Mouse (Mus musculus) mesoderm, embryonic 11.5 days (tissue): ENCODE measurements at regions not wholly inside any gene's neighbourhood (a gene's known extent, or its start where the extent isn't known, plus 50 kb on each side); places are given as distances from the start of the nearest gene placed in this dataset.

Experiments used
- DNase-seq: peaks from one replicate; pipeline ENCODE4 v3.0.0-alpha.2; 2012; ENCODE audit warnings: low read depth, low spot score

GRCm38 (mm10) chr1:119364901-119365300 is 57.1 kb downstream of the Inhbb start:
- DNase-seq: no peak

- DNase-seq: no peak
Measured at GRCm38 (mm10) chr1:119358096-119358495, 64.0 kb downstream of the Inhbb start.

GRCm38 (mm10) chr1:119356916-119357315 is 65.1 kb downstream of the Inhbb start:
- no peak for DNase-seq

GRCm38 (mm10) chr1:119355456-119355855 is 66.6 kb downstream of the Inhbb start:
- no peak for DNase-seq

GRCm38 (mm10) chr1:119351567-119351966 is 70.5 kb downstream of the Inhbb start:
- no peak for DNase-seq

- no peak for DNase-seq
Measured at GRCm38 (mm10) chr1:119350846-119351245, 71.2 kb downstream of the Inhbb start.

GRCm38 (mm10) chr1:119350296-119350695 is 71.8 kb downstream of the Inhbb start:
- no peak for DNase-seq

- peak; percentile 26 for DNase-seq
Measured at GRCm38 (mm10) chr1:119348456-119349208, 73.4 kb downstream of the Inhbb start.

- no peak for DNase-seq
Measured at GRCm38 (mm10) chr1:119347749-119348148, 74.3 kb downstream of the Inhbb start.

- no peak for DNase-seq
Measured at GRCm38 (mm10) chr1:119346634-119347155, 75.4 kb downstream of the Inhbb start.

- no peak for DNase-seq
Measured at GRCm38 (mm10) chr1:119345115-119345791, 76.8 kb downstream of the Inhbb start.

GRCm38 (mm10) chr1:119344046-119344445 is 78.0 kb downstream of the Inhbb start:
- DNase-seq: no peak

- DNase-seq: no peak
Measured at GRCm38 (mm10) chr1:119335171-119335570, 86.9 kb downstream of the Inhbb start.

- DNase-seq: no peak
Measured at GRCm38 (mm10) chr1:119330751-119331326, 91.2 kb downstream of the Inhbb start.

- DNase-seq: no peak
Measured at GRCm38 (mm10) chr1:119329693-119330434, 92.2 kb downstream of the Inhbb start.

GRCm38 (mm10) chr1:119328921-119329692 is 92.9 kb downstream of the Inhbb start:
- DNase-seq: peak; percentile 44

- no peak for DNase-seq
Measured at GRCm38 (mm10) chr1:119324551-119324950, 97.5 kb downstream of the Inhbb start.

GRCm38 (mm10) chr1:119322279-119322995 is 99.6 kb downstream of the Inhbb start:
- DNase-seq: no peak

GRCm38 (mm10) chr1:119321799-119322198 is 100.2 kb downstream of the Inhbb start:
- DNase-seq: no peak

- DNase-seq: no peak
Measured at GRCm38 (mm10) chr1:119317006-119317405, 105.0 kb downstream of the Inhbb start.
